Mouse (Mus musculus) olfactory bulb, adult 2 months (tissue): ENCODE measurements around the gene Lzts2. TPM values are rescaled to one million over a fixed set of nuclear protein-coding genes. Genes with fewer than 3 reads are reported as not detected.

Experiments used
- H3K27ac ChIP-seq: fragments of 200-500 bp; 2 replicates; pipeline ENCODE4 v1.5.1; 2012; ENCODE audit warnings: low read depth, low read length; ENCODE audit not compliant: insufficient read depth
- H3K4me1 ChIP-seq: fragments of 200-500 bp; 2 replicates; pipeline ENCODE4 v1.6.1; 2012; ENCODE audit warnings: low read length; ENCODE audit not compliant: control insufficient read depth, insufficient read depth
- H3K4me3 ChIP-seq: fragments of 200-500 bp; 2 replicates; pipeline ENCODE4 v1.5.1; 2012; ENCODE audit warnings: mild to moderate bottlenecking, low read depth, low read length, moderate library complexity; ENCODE audit not compliant: insufficient read depth
- CTCF ChIP-seq: fragments of 200-500 bp; IDR thresholded peaks from 2 replicates; pipeline ENCODE4 v1.5.1; 2012; ENCODE audit warnings: low read depth, mild to moderate bottlenecking, low read length, moderate library complexity; ENCODE audit not compliant: insufficient read depth
- POLR2A ChIP-seq: fragments of 200-500 bp; IDR thresholded peaks from 2 replicates; pipeline ENCODE4 v1.6.1; 2012; ENCODE audit warnings: mild to moderate bottlenecking, low read depth, low read length, moderate library complexity; ENCODE audit not compliant: insufficient read depth
- WGBS: fragments of 180-500 bp; shearing (Covaris S2); methylation state at CpG from one replicate; pipeline ENCODE4 v1.1.7; 2018; 5-methylcytosine and 5-hydroxymethylcytosine counted together
- polyA plus RNA-seq: library from polyadenylated mRNA; stranded (reverse); fragments of >200 nt; gene quantifications from 2 replicates; pipeline ENCODE4 v1.2.4, GENCODE M21; 2012; ENCODE audit warnings: low replicate concordance; ENCODE audit not compliant: missing spikeins, insufficient read depth, insufficient read length

The Lzts2 gene
- polyA plus RNA-seq, 1 experiment = not detected

GRCm38 (mm10) chr19:45049523-45049922, 35.3 kb downstream of the Lzts2 start:
- WGBS = 59% methylated on average over 9 of the region's 9 CpGs

GRCm38 (mm10) chr19:45053451-45053850, 39.2 kb downstream of the Lzts2 start:
- H3K4me1 ChIP-seq = peaks cover 43% of the 10 kb centered on the region
- H3K4me3 ChIP-seq = no peak overlapping the region
- 89% methylated on average over 8 of the region's 8 CpGs for WGBS
- H3K27ac ChIP-seq = no peak overlapping the region
- TF ChIP-seq POLR2A (no peak), CTCF (no peak)

More at GRCm38 (mm10) chr19:45049523-45049922, 35.3 kb downstream of the Lzts2 start:
- H3K27ac ChIP-seq = no peak overlapping the region
- H3K4me1 ChIP-seq = peaks cover 36% of the 10 kb centered on the region
- no peak for TF ChIP-seq POLR2A
- peak overlapping the region; percentile 61; the same call in 1 of the 2 replicates for H3K4me3 ChIP-seq

- WGBS = 44% methylated on average over 6 of the region's 6 CpGs
- peak overlapping the region; percentile 52 for H3K27ac ChIP-seq
- TF ChIP-seq CTCF = no peak
- H3K4me1 ChIP-seq = peaks cover 32% of the 10 kb centered on the region
- no peak overlapping the region for H3K4me3 ChIP-seq
These were observed 40.9 kb downstream of the Lzts2 start for GRCm38 (mm10) chr19:45054892-45055690.

- 43% methylated on average over 4 of the region's 4 CpGs for WGBS
- no peak overlapping the region for H3K27ac ChIP-seq
- no peak overlapping the region for H3K4me3 ChIP-seq
- no peak for TF ChIP-seq POLR2A
- no peak for TF ChIP-seq CTCF
- peaks cover 24% of the 10 kb centered on the region for H3K4me1 ChIP-seq
These were observed 42.1 kb downstream of the Lzts2 start for GRCm38 (mm10) chr19:45056364-45056763.

GRCm38 (mm10) chr19:45056908-45057698, 42.9 kb downstream of the Lzts2 start:
- WGBS = 69% methylated on average over 7 of the region's 7 CpGs
- Histone ChIP-seq H3K4me1 (peaks cover 24% of the 10 kb centered on the region), H3K27ac (peak overlapping the region; percentile 46; the same call in 1 of the 2 replicates), H3K4me3 (no peak overlapping the region)
- TF ChIP-seq CTCF (no peak), POLR2A (no peak)

- TF ChIP-seq CTCF (no peak), POLR2A (no peak)
- WGBS = 30% methylated on average over 7 of the region's 7 CpGs
- Histone ChIP-seq H3K27ac (peak overlapping the region; percentile 89), H3K4me1 (peaks cover 24% of the 10 kb centered on the region), H3K4me3 (peak overlapping the region; percentile 90)
These were observed 43.5 kb downstream of the Lzts2 start for GRCm38 (mm10) chr19:45057724-45058112.

- Histone ChIP-seq H3K4me1 (peaks cover 24% of the 10 kb centered on the region), H3K4me3 (peak overlapping the region; percentile 90), H3K27ac (peak overlapping the region; percentile 100)
- peak; percentile 32; the same call in 1 of the 2 replicates for TF ChIP-seq POLR2A
- no peak for TF ChIP-seq CTCF
- under 1% methylated on average over 34 of the region's 34 CpGs for WGBS
These were observed 44.1 kb downstream of the Lzts2 start for GRCm38 (mm10) chr19:45058113-45058839.

GRCm38 (mm10) chr19:45058841-45059240, 44.6 kb downstream of the Lzts2 start:
- TF ChIP-seq POLR2A = no peak
- TF ChIP-seq CTCF = no peak
- Histone ChIP-seq H3K4me1 (peaks cover 22% of the 10 kb centered on the region), H3K27ac (peak overlapping the region; percentile 100), H3K4me3 (peak overlapping the region; percentile 90)
- WGBS = under 1% methylated on average over 14 of the region's 14 CpGs
